Mouse (Mus musculus): ENCODE data around the gene Klrb1c.
"Not testable (repeated sequence)": the region's sequence is repeated elsewhere in the genome, so short reads cannot be mapped to it uniquely, and the experiment has no call there.

Gene Klrb1c

GRCm38 (mm10) chr6:128755402-128755763 is 33.6 kb downstream of the Klrb1c start:
- not testable (repeated sequence) for DNase-seq (ENCODE audit: low spot score)

- DNase-seq (ENCODE audit: low spot score): not testable (repeated sequence)
These were observed 34.1 kb downstream of the Klrb1c start for GRCm38 (mm10) chr6:128754748-128755401.

DNA sequence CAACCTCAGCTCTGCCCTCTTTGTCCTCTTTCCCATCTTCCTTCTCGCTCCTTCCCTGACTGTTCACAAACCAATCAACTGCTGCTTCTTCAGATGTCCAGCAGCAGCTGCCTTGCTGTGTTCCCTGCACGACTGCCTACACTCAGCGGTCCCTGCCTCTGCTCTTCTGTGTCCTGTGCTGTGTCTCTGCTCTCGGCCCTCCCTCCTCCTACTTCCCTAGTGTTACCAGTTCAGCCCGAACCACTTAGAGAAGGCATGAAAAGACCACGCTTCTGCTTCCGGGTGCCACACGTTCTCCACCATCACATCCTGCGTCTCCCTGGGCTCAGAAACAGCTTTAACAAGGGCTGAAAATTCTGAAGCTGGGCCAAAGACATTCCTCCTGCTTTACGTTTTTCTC is 34.8 kb downstream of the Klrb1c start:
- DNase-seq (ENCODE audit: low spot score): not testable (repeated sequence)

DNA sequence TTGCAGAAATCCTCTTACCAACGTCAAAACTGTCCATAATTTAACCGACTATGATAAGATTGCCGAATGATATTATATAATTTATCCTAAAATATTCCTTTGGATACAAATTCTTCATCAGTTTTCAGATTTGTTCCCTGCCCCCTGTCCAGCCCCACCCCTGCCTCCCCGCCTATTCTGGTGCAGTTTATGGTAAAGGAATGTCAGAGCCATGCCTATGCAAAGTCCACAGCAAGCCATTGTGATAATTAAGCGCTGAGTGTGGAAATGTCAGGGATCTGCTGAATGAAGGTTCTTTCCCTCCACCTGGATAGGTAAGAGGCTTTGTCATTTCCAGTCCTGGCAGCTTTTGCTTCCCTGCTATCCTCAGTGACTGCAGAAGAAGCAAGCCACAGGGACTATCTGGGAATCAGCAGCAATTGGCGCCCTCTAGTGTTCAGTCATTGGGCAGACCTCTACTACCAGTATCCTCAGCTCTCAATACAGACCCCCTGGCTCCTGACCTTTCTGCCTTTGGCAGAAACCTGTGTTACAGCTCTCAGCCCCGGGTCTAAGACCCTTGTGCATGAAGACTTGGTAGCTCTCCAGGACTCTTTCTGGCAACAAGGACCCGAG is 35.3 kb downstream of the Klrb1c start:
- peak; percentile 73 for DNase-seq (ENCODE audit: low spot score)

- not testable (repeated sequence) for DNase-seq (ENCODE audit: low spot score)
These were observed 42.0 kb downstream of the Klrb1c start for GRCm38 (mm10) chr6:128747006-128747405.

DNA sequence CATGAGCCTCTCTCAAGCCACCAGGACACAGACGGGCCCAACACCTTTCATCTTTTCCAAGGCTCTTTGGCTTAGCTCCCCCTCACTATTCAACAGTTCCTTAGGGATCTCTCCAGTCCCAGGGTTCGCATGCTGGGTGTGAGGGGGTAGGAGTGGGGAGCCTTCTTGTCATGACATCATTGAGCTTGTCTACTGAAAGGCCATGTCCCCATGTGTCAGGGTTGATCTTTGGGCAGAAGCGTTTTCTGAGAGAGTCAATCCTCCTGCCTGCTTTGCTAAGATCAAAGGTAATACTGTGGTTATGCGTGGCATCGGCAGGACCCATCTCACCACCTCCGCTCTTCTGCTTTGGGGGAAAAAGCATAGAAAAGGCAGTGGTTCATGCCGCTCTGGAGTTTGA is 51.6 kb downstream of the Klrb1c start:
- no peak for DNase-seq (ENCODE audit: low spot score)

GRCm38 (mm10) chr6:128736100-128736499 is 52.9 kb downstream of the Klrb1c start:
- peak; percentile 11 for DNase-seq (ENCODE audit: low spot score)

GRCm38 (mm10) chr6:128734896-128735295 is 54.1 kb downstream of the Klrb1c start:
- DNase-seq (ENCODE audit: low spot score): no peak

GRCm38 (mm10) chr6:128733908-128734679 is 54.9 kb downstream of the Klrb1c start:
- no peak for DNase-seq (ENCODE audit: low spot score)

GRCm38 (mm10) chr6:128732032-128732431 is 57.0 kb downstream of the Klrb1c start:
- DNase-seq (ENCODE audit: low spot score): no peak
